Mouse (Mus musculus) heart, embryonic 16.5 days (tissue): ENCODE results near the gene 9830107B12Rik. TPM values are rescaled to one million over a fixed set of nuclear protein-coding genes. Genes with fewer than 3 reads are reported as not detected.
"Not testable (repeated sequence)": the region's sequence is repeated elsewhere in the genome, so short reads cannot be mapped to it uniquely, and the experiment has no call there.

Source experiments
- ATAC-seq: fragments of 200-750 bp; cut with Nextera tagmentation; replicated peaks from 2 replicates; pipeline ENCODE4 v1.8.0; 2017; ENCODE audit warnings: moderate number of reproducible peaks; ENCODE audit not compliant: insufficient read depth, low FRiP score; ENCODE audit errors: extremely low read depth
- H3K27ac ChIP-seq: fragments of 300-500 bp; sonication (generic); 2 replicates; pipeline ENCODE4 v1.5.1; 2014; ENCODE audit warnings: mild to moderate bottlenecking, low read length, control low read depth, moderate library complexity
- H3K27me3 ChIP-seq: fragments of 300-500 bp; sonication (generic); 2 replicates; pipeline ENCODE4 v1.6.1; 2014; ENCODE audit warnings: low read length, mixed read lengths; ENCODE audit not compliant: control insufficient read depth, insufficient read depth
- H3K36me3 ChIP-seq: fragments of 300-500 bp; sonication (generic); 2 replicates; pipeline ENCODE4 v1.6.1; 2014; ENCODE audit not compliant: control insufficient read depth, insufficient read depth
- H3K4me1 ChIP-seq: fragments of 300-500 bp; sonication (generic); 2 replicates; pipeline ENCODE4 v1.6.1; 2014; ENCODE audit warnings: low read length, mixed read lengths; ENCODE audit not compliant: control insufficient read depth, insufficient read depth
- H3K4me2 ChIP-seq: fragments of 300-500 bp; sonication (generic); 2 replicates; pipeline ENCODE4 v1.6.1; 2014; ENCODE audit warnings: low read depth, mild to moderate bottlenecking, control low read depth, low read length
- H3K4me3 ChIP-seq: fragments of 300-500 bp; sonication (generic); 2 replicates; pipeline ENCODE4 v1.5.1; 2014; ENCODE audit warnings: mild to moderate bottlenecking, control low read depth, low read length
- H3K9ac ChIP-seq: fragments of 300-500 bp; sonication (generic); 2 replicates; pipeline ENCODE4 v1.6.1; 2014; ENCODE audit warnings: low read length, control low read depth
- H3K9me3 ChIP-seq: fragments of 300-500 bp; sonication (generic); replicated peaks from 2 replicates; pipeline ENCODE4 v1.6.1; 2016; ENCODE audit warnings: low read length; ENCODE audit not compliant: control insufficient read depth
- WGBS: fragments of 180-500 bp; shearing (Covaris S2); extraction: QIAGEN DNeasy Blood & Tissue Kit; methylation state at CpG from one replicate; pipeline ENCODE4 v1.1.7; 2014; 5-methylcytosine and 5-hydroxymethylcytosine counted together
- polyA plus RNA-seq: library from polyadenylated mRNA; unstranded; fragments of >200 nt; fragmentation: Nextera tagmentation; extraction: Ambion mirVana; gene quantifications from 2 replicates; pipeline ENCODE4 v1.2.1, GENCODE M21; 2015

Gene 9830107B12Rik
- not detected in 2 replicates for polyA plus RNA-seq

- no peak within 1 kb of the TSS for H3K27ac ChIP-seq
- no peak within 1 kb of the TSS for H3K4me2 ChIP-seq
- H3K4me3 ChIP-seq = no peak within 1 kb of the TSS
- no peaks in the 10 kb centered on the region for H3K4me1 ChIP-seq
- no peaks in the 10 kb centered on the region for H3K27me3 ChIP-seq
- ATAC-seq = no peak
- H3K9ac ChIP-seq = no peak within 1 kb of the TSS
- no peaks in the 10 kb centered on the region for H3K36me3 ChIP-seq
- H3K9me3 ChIP-seq = peaks cover 6% of the 10 kb centered on the region; the same call in 1 of the 2 replicates
- 58% methylated on average over 3 of the region's 3 CpGs for WGBS
Observed at GRCm38 (mm10) chr17:48146120-48146519, at the start of gene 9830107B12Rik. TSS of gene 9830107B12Rik (minus strand) at chr17:48146268.

GRCm38 (mm10) chr17:48192366-48192765, 46.3 kb upstream of the 9830107B12Rik start:
- Histone ChIP-seq H3K9ac (no peak overlapping the region), H3K9me3 (no peaks in the 10 kb centered on the region), H3K27me3 (no peaks in the 10 kb centered on the region), H3K4me2 (no peak overlapping the region), H3K4me3 (no peak overlapping the region), H3K27ac (no peak overlapping the region), H3K36me3 (no peaks in the 10 kb centered on the region), H3K4me1 (no peaks in the 10 kb centered on the region)
- 51% methylated on average over 2 of the region's 2 CpGs for WGBS
- no peak for ATAC-seq

GRCm38 (mm10) chr17:48185252-48185651, 39.2 kb upstream of the 9830107B12Rik start:
- Histone ChIP-seq H3K27me3 (no peaks in the 10 kb centered on the region), H3K9me3 (no peaks in the 10 kb centered on the region), H3K9ac (no peak overlapping the region), H3K4me1 (no peaks in the 10 kb centered on the region), H3K4me3 (no peak overlapping the region), H3K27ac (no peak overlapping the region), H3K36me3 (no peaks in the 10 kb centered on the region), H3K4me2 (no peak overlapping the region)
- no peak for ATAC-seq
- 57% methylated on average over 5 of the region's 5 CpGs for WGBS

- not testable (repeated sequence) for H3K9ac ChIP-seq, H3K4me3 ChIP-seq, H3K36me3 ChIP-seq, H3K27ac ChIP-seq, H3K4me1 ChIP-seq, H3K27me3 ChIP-seq, H3K4me2 ChIP-seq, H3K9me3 ChIP-seq, ATAC-seq
- WGBS = 65% methylated on average over 2 of the region's 2 CpGs
Observed at GRCm38 (mm10) chr17:48167103-48167502, 21.0 kb upstream of the 9830107B12Rik start, which contains the start of gene A530064D06Rik. TSS of gene A530064D06Rik (minus strand) at chr17:48167275.

GRCm38 (mm10) chr17:48157382-48158076, 11.5 kb upstream of the 9830107B12Rik start:
- ATAC-seq = no peak
- Histone ChIP-seq H3K4me1 (no peaks in the 10 kb centered on the region), H3K36me3 (no peaks in the 10 kb centered on the region), H3K9ac (no peak overlapping the region), H3K27ac (no peak overlapping the region), H3K4me2 (no peak overlapping the region), H3K9me3 (peaks cover 9% of the 10 kb centered on the region), H3K4me3 (no peak overlapping the region), H3K27me3 (no peaks in the 10 kb centered on the region)
- 41% methylated on average over 1 of the region's 1 CpGs for WGBS

GRCm38 (mm10) chr17:48132810-48133209, 13.3 kb downstream of the 9830107B12Rik start:
- H3K36me3 ChIP-seq = no peaks in the 10 kb centered on the region
- H3K9me3 ChIP-seq = no peaks in the 10 kb centered on the region
- H3K27me3 ChIP-seq = no peaks in the 10 kb centered on the region
- no peak for ATAC-seq
- H3K9ac ChIP-seq = no peak overlapping the region
- no peak overlapping the region for H3K4me3 ChIP-seq
- no peak overlapping the region for H3K27ac ChIP-seq
- H3K4me2 ChIP-seq = no peak overlapping the region
- 72% methylated on average over 2 of the region's 2 CpGs for WGBS
- no peaks in the 10 kb centered on the region for H3K4me1 ChIP-seq

GRCm38 (mm10) chr17:48120456-48120855, 25.6 kb downstream of the 9830107B12Rik start:
- no peaks in the 10 kb centered on the region for H3K36me3 ChIP-seq
- H3K4me1 ChIP-seq = no peaks in the 10 kb centered on the region
- 81% methylated on average over 20 of the region's 20 CpGs for WGBS
- H3K4me2 ChIP-seq = no peak overlapping the region
- H3K27me3 ChIP-seq = no peaks in the 10 kb centered on the region
- ATAC-seq = no peak
- 0 out of 2 replicates have a peak, but pooled peaks cover 2% of the 10 kb centered on the region for H3K9me3 ChIP-seq
- no peak overlapping the region for H3K4me3 ChIP-seq
- H3K9ac ChIP-seq = no peak overlapping the region
- no peak overlapping the region for H3K27ac ChIP-seq

GRCm38 (mm10) chr17:48119656-48120055, 26.4 kb downstream of the 9830107B12Rik start:
- 20% methylated on average over 3 of the region's 3 CpGs for WGBS
- H3K9me3 ChIP-seq = 0 out of 2 replicates have a peak, but pooled peaks cover 2% of the 10 kb centered on the region
- no peaks in the 10 kb centered on the region for H3K36me3 ChIP-seq
- H3K27ac ChIP-seq = no peak overlapping the region
- H3K4me1 ChIP-seq = no peaks in the 10 kb centered on the region
- ATAC-seq = no peak
- no peak overlapping the region for H3K4me3 ChIP-seq
- H3K4me2 ChIP-seq = no peak overlapping the region
- H3K9ac ChIP-seq = no peak overlapping the region
- no peaks in the 10 kb centered on the region for H3K27me3 ChIP-seq

- H3K4me3 ChIP-seq = no peak overlapping the region
- WGBS = 44% methylated on average over 1 of the region's 1 CpGs
Observed at GRCm38 (mm10) chr17:48118570-48118969, 27.5 kb downstream of the 9830107B12Rik start.

More at GRCm38 (mm10) chr17:48118570-48118969, 27.5 kb downstream of the 9830107B12Rik start:
- no peak overlapping the region for H3K9ac ChIP-seq
- no peak for ATAC-seq
- no peaks in the 10 kb centered on the region for H3K4me1 ChIP-seq
- no peaks in the 10 kb centered on the region for H3K36me3 ChIP-seq
- no peak overlapping the region for H3K27ac ChIP-seq
- H3K9me3 ChIP-seq = peaks cover 8% of the 10 kb centered on the region; the same call in 1 of the 2 replicates
- H3K4me2 ChIP-seq = no peak overlapping the region
- no peaks in the 10 kb centered on the region for H3K27me3 ChIP-seq
